Mouse (Mus musculus): Measurements from ENCODE around the gene Med6.

GRCm38 (mm10) chr12:81568374-81568773 is 26.4 kb downstream of the Med6 start, which contains the start of gene Adam21:
- TF ChIP-seq EP300 (IDR thresholded peaks at IDR 0.05; ENCODE audit: insufficient read depth, low read depth, low read length) (no peak), CTCF (IDR thresholded peaks at IDR 0.05) (no peak), POLR2A (IDR thresholded peaks at IDR 0.05; ENCODE audit: insufficient read depth, low read depth, low read length) (no peak)
